Mouse (Mus musculus) olfactory bulb, adult 2 months (tissue): ENCODE results near the gene Dapl1.

Source experiments
- CTCF ChIP-seq: fragments of 200-500 bp; IDR thresholded peaks from 2 replicates; pipeline ENCODE4 v1.5.1; 2012; ENCODE audit warnings: low read depth, mild to moderate bottlenecking, low read length, moderate library complexity; ENCODE audit not compliant: insufficient read depth
- POLR2A ChIP-seq: fragments of 200-500 bp; IDR thresholded peaks from 2 replicates; pipeline ENCODE4 v1.6.1; 2012; ENCODE audit warnings: mild to moderate bottlenecking, low read depth, low read length, moderate library complexity; ENCODE audit not compliant: insufficient read depth

DNA sequence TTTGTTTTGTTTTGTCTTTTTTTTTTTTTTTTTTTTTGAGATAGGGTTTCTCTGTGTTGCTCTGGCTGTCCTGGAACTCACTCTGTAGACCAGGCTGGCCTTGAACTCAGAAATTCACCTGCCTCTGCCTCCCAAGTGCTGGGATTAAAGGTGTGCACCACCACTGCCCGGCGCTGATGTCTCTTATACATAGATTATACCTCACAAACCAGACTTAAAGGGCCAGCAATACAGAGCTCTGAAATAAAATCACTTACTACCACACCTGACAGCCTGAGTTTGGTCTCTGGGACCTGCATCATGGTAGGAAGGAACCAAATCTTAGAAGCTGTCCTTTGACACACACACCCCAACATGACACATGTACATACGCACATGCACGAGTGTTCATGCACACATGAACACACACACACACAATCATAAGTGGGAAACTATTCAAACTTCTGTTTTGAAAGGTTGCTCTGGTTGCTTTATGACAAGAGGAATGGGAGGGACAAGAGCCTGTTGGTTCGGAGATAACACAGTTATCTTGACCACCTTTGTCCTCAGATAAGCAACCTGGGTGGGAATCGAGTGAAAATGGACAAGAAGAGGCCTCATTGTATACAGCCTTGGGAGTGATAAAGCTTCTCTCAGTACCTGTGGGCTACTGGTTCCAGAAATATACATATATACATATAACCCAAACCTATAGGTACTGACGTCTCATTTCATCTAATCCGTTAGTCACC is 63.1 kb downstream of the Dapl1 start:
- TF ChIP-seq CTCF (no peak), POLR2A (no peak)
